Mouse (Mus musculus): ENCODE measurements around the gene Spon2. TPM values are rescaled to one million over a fixed set of nuclear protein-coding genes. Genes with fewer than 3 reads are reported as not detected.

The Spon2 gene
- polyA plus RNA-seq, 1 experiment: 4.7 TPM

DNA sequence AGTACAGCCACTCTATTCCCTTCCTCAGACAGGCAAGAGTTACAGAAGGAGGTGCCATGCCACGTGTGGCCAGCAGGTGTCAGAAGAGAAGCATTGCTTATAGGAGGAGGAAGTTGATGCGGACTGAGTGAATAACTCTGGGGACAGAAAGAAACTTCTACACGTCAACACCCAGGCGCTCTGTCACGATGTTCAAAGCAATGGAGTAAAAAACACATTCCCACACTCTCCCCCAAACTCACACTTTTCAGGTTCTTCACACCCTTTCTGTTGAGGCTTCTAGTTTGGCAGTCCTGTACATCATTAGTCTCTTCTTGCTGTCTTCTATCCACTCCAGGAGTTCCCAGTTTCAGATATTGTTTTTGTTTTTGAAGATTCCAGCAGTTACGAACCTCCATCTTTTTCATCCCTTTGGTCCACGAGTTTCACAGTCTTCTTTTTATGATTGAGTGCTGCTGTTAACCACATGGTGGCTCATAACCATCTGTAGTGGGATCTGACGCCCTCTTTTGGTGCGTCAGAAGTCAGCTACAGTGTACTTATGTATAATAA lies 14.5 kb downstream of the Spon2 start:
- TF ChIP-seq POLR2A (IDR thresholded peaks at IDR 0.05; ENCODE audit: low read depth, low read length) (peak; percentile 41), CTCF (IDR thresholded peaks at IDR 0.05; ENCODE audit: borderline replicate concordance, insufficient read depth, low read length) (peak; percentile 98)
- H3K27ac ChIP-seq (ENCODE audit: insufficient read depth, low read length): peak overlapping the region; percentile 56
- peak overlapping the region; percentile 22; the same call in 1 of the 2 replicates for H3K4me3 ChIP-seq (ENCODE audit: insufficient read depth, low read length)
- H3K4me1 ChIP-seq (ENCODE audit: control insufficient read depth, insufficient read depth, low read length): no peaks in the 10 kb centered on the region

DNA sequence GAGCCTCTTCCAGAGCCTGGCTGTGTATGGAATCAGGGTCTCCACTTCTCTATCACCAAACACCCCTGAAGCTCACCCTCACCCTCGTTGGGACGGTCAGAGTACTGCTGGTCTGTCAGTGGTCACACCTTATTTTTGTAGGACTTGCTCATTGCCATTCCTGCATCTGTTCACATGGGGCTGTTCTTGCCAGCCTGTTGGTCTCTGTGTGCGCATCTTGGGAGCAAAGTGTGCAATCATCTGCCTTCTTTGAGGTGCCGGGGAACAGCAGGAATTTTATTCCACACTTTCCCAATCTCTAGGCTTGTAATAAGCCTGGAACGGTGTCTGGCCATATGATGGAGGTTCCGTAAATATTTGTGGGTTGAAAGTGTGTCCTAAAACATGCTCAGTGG lies 15.1 kb downstream of the Spon2 start:
- Histone ChIP-seq H3K27ac (ENCODE audit: insufficient read depth, low read length) (no peak overlapping the region), H3K4me3 (ENCODE audit: insufficient read depth, low read length) (no peak overlapping the region), H3K4me1 (ENCODE audit: control insufficient read depth, insufficient read depth, low read length) (no peaks in the 10 kb centered on the region)
- TF ChIP-seq CTCF (IDR thresholded peaks at IDR 0.05; ENCODE audit: borderline replicate concordance, insufficient read depth, low read length) (no peak), POLR2A (IDR thresholded peaks at IDR 0.05; ENCODE audit: low read depth, low read length) (no peak)

DNA sequence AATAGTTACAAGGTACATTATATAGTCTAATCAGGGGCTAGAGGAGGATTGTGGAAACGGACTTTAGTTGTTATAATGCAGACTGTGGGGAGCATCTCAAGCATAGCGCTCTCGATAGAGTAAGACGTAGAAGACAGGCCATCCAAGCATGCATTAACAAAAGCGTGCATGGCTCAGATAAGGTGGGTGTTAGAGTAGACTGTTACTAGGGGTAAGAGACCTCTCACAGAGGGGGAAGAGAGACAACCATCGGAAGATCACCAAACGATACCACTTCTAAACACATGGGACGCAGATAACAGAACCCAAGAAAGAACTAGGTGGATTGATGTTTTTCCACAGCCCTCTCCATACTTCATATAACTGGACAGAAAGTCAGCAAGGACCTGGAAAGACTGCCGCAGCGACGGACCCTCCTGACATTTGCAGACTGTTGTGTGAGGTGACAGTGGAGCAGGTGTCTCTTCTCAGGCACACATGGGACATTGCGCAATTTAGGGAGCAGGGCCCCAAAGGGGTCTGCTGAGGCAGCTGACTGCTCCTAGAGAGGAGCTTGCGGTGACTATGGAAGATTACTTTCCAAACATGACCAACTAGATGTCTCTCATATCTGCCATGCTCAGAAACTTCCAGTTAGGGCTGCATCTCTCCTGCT lies 15.6 kb downstream of the Spon2 start:
- no peak for TF ChIP-seq CTCF (IDR thresholded peaks at IDR 0.05; ENCODE audit: borderline replicate concordance, insufficient read depth, low read length)
- TF ChIP-seq POLR2A (IDR thresholded peaks at IDR 0.05; ENCODE audit: low read depth, low read length): no peak

DNA sequence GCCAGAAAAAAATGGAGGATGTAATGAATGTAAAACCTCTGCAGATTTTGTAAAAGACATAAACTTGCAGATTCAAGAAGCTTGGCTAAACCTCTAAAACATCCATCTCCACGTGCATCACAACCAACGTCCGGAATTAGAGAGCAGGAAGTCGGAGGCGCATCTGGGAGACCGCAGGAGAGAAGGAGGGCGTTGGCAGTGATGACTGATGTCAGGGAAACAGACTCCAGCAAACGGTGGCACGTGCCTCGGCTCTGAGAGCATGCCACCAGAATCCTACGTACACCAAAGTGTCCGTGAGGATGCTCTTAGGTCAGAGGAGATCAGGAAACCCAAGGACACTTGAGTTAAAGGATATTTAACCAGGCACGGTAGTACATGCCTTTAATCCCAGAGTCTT lies 16.6 kb downstream of the Spon2 start:
- Histone ChIP-seq H3K4me3 (ENCODE audit: insufficient read depth, low read length) (no peak overlapping the region), H3K27ac (ENCODE audit: insufficient read depth, low read length) (no peak overlapping the region), H3K4me1 (ENCODE audit: control insufficient read depth, insufficient read depth, low read length) (no peaks in the 10 kb centered on the region)
- TF ChIP-seq POLR2A (IDR thresholded peaks at IDR 0.05; ENCODE audit: low read depth, low read length): no peak
- TF ChIP-seq CTCF (IDR thresholded peaks at IDR 0.05; ENCODE audit: borderline replicate concordance, insufficient read depth, low read length): no peak

More for the DNA sequence above, 15.6 kb downstream of the Spon2 start:
- no peak overlapping the region for H3K4me3 ChIP-seq (ENCODE audit: insufficient read depth, low read length)
- no peaks in the 10 kb centered on the region for H3K4me1 ChIP-seq (ENCODE audit: control insufficient read depth, insufficient read depth, low read length)
- no peak overlapping the region for H3K27ac ChIP-seq (ENCODE audit: insufficient read depth, low read length)

DNA sequence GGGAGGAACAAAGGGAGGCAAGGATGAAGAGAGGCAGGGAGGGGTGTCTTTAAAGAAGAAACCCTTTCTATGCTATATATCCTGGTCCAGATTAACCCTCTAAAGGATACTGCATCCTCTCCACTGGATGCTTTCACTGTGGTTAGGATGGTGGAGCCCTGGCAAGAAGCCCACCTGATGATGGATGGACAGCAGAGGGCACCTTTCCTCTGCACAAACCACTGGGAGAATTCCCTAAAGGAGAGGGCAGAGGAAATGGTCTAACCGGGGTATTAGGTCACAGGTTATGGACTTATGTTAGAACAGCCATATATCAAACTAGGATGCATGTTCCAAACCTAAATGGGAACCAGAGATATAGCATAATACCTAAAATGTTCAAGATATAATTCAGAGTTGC lies 18.2 kb downstream of the Spon2 start:
- no peak for TF ChIP-seq POLR2A (IDR thresholded peaks at IDR 0.05; ENCODE audit: low read depth, low read length)
- TF ChIP-seq CTCF (IDR thresholded peaks at IDR 0.05; ENCODE audit: borderline replicate concordance, insufficient read depth, low read length): no peak
- H3K27ac ChIP-seq (ENCODE audit: insufficient read depth, low read length): no peak overlapping the region
- no peaks in the 10 kb centered on the region for H3K4me1 ChIP-seq (ENCODE audit: control insufficient read depth, insufficient read depth, low read length)
- H3K4me3 ChIP-seq (ENCODE audit: insufficient read depth, low read length): no peak overlapping the region

DNA sequence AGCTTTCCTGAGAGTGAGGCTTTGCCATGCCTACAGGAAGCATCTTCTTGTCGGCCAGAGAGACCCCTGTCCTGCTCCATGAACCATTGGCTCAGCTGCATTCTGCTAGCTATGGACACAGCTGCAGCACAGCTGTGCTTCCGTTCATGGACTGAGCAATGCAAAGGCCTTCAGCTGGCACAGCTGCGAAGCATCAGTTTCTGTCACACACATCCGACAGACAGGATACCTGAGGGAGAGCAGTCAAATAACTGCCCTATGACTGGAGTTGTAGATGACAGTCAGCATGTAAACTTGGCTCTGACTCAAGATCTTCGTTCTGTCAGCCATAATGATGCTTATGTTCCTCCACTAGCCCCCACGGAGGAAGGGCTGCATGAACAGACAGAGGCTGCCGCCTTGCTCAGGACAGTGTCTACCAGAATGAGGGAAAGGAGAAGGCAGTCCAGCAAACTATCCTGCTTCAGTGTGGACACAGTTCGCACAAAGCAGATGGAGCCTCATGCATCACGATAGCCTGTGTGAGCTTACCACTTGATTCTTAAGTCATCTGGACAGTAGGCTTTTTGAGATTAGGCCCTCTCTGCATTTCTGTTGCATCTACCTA lies 22.9 kb downstream of the Spon2 start:
- Histone ChIP-seq H3K4me1 (ENCODE audit: control insufficient read depth, insufficient read depth, low read length) (no peaks in the 10 kb centered on the region), H3K4me3 (ENCODE audit: insufficient read depth, low read length) (no peak overlapping the region), H3K27ac (ENCODE audit: insufficient read depth, low read length) (no peak overlapping the region)
- no peak for TF ChIP-seq POLR2A (IDR thresholded peaks at IDR 0.05; ENCODE audit: low read depth, low read length)
- no peak for TF ChIP-seq CTCF (IDR thresholded peaks at IDR 0.05; ENCODE audit: borderline replicate concordance, insufficient read depth, low read length)

DNA sequence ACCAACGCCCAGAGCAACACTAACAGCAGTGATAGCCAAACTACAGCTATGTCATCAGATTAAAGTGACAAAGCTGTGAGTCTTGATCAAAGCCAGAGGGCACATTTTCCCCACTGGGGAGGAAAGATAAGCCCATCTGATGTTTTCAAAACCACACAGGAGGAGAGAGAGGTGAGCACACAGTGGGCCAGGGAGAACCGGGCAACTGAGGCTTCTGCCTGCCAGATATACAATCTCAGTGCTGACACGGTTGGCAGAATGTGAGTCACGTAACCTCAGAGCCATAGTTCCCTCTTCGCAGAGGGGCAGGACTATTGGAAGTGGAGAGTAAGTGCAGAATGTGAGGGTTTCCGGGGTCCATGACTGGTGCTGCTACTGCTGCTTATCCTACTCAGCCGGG lies 24.7 kb downstream of the Spon2 start:
- Histone ChIP-seq H3K4me1 (ENCODE audit: control insufficient read depth, insufficient read depth, low read length) (no peaks in the 10 kb centered on the region), H3K4me3 (ENCODE audit: insufficient read depth, low read length) (no peak overlapping the region), H3K27ac (ENCODE audit: insufficient read depth, low read length) (no peak overlapping the region)
- no peak for TF ChIP-seq POLR2A (IDR thresholded peaks at IDR 0.05; ENCODE audit: low read depth, low read length)
- TF ChIP-seq CTCF (IDR thresholded peaks at IDR 0.05; ENCODE audit: borderline replicate concordance, insufficient read depth, low read length): no peak

Other genes with a start within 250 kb of the Spon2 start
- 306 and 356 TPM in 2 replicates for gene Ywhah, start 199.6 kb downstream of the Spon2 start, polyA plus RNA-seq (2011; ENCODE audit: insufficient read length, low read depth, missing spikeins)
- gene Slc5a1, start 114.2 kb downstream of the Spon2 start, polyA plus RNA-seq (2011; ENCODE audit: insufficient read length, low read depth, missing spikeins): not detected in 2 replicates
- gene Ctbp1, start 56.5 kb upstream of the Spon2 start, polyA plus RNA-seq (2011; ENCODE audit: insufficient read length, low read depth, missing spikeins): 133 and 175 TPM in 2 replicates
- 135 and 148 TPM in 2 replicates for gene Maea, start 117.1 kb upstream of the Spon2 start, polyA plus RNA-seq (2011; ENCODE audit: insufficient read length, low read depth, missing spikeins)
- 11.9 and 15.0 TPM in 2 replicates for gene Uvssa, start 160.1 kb upstream of the Spon2 start, polyA plus RNA-seq (2011; ENCODE audit: insufficient read length, low read depth, missing spikeins)
- not detected in 2 replicates for gene Nkx1-1, start 215.5 kb upstream of the Spon2 start, polyA plus RNA-seq (2011; ENCODE audit: insufficient read length, low read depth, missing spikeins)

Data from embryonic fibroblast, embryonic 13.5 days (primary cell).